Mouse (Mus musculus) MN1 (cell line): ENCODE results near the gene Mmadhc.

Source experiments
- DNase-seq: peaks from one replicate; pipeline ENCODE4 v3.0.0-alpha.2; 2016; ENCODE audit warnings: low spot score

Gene Mmadhc

DNA sequence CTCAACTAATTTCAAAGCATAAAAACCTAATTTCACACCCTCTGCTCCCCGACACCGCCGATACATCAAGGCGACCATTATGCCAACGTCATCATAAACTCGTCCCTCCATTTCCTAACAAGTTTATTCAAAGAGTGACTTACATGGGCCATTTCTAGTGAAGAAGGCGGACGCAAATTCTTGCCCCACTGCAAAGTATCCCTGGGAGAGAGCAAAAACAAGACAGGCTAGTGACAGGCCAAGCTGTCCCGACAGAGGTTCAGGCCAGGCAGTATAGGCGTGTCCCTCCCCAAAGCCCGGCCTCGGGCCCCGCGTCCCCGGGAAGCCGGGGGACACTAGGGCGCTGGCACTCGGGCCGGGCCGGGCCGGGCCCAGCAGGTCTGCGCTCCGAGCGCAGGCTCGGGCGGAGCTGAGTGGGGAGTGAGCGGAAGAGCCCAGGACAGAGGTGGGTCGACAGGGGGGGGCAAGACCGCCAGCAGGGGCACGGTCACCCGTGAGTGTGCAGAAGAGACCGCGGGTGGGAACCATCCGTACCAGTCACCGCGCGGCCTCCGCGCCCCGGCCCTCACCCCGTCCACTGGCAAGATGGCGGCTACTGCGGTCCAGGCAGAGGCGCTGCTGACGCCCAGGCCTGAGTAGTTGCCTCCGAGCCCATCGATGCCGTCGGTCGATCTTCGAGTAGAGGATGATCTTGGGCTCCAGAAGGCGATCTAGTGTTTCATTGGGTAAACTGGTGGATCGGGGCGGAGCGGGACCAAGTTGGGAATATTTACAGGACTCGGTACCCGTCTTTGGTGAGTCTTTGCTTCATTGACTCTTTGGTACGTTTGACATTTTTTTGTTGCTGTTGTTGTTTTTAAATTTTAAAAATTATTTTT, at the start of gene Mmadhc:
Gene Mmadhc (minus strand): TSS at position 693 of the 878 bp plus-strand sequence.
- DNase-seq: peak; percentile 97

DNA sequence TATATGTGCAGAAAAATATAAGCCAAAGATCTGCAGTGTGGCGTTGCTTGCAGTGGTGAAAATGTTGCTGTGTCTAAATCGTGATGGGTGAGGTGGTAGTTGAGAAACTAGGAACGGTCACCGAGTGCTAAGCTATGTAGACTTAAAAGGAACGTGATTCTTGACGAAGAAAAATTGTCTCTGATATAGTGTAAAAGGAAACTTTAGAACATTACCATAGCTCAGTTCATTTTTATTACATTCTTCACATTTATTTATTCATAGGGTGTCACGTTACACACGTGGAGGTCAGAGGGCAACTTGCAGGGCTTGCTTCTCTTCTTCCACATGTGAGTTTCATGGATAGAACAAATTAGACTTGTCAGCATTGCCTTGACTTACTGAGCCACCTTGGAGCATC, 47.0 kb upstream of the Mmadhc start:
- no peak for DNase-seq

DNA sequence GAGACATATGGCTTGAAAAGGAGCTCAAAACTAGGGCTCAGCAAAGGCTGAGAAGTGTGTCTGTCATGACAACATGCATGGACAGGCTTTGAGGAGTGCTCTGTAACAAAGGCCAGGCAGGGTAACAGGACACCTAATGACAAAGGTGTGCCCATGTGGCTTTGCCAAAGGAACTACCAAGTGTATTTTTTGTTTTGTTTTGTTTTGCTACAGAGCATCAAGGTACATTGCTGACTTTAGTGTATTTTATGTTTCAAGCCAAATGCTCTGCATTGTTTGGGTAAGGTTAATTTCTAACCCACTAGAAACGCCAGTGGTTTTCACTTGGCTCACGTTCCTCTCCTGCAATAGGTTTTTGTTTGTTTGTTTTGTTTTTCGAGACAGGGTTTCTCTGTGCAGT, 42.5 kb upstream of the Mmadhc start:
- no peak for DNase-seq

DNA sequence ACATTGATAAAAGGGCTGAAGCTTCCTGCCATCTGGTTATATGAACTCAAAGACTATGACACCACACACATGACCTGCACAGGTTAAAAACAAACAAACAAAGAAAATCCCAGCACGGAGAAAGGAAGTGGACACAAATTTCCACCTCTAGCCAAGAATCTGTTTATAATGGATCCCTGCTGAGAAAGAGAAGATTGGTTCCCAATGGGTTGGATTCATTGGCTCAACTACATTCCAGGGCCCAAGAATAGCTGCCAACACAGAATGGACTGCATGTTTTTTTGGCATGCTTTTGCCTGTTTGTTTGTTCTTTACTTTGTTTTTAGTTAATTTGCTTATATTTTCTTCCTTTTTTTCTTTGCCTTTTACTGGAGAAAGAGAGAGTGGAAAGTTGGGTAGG, 41.0 kb upstream of the Mmadhc start:
- DNase-seq: no peak

DNA sequence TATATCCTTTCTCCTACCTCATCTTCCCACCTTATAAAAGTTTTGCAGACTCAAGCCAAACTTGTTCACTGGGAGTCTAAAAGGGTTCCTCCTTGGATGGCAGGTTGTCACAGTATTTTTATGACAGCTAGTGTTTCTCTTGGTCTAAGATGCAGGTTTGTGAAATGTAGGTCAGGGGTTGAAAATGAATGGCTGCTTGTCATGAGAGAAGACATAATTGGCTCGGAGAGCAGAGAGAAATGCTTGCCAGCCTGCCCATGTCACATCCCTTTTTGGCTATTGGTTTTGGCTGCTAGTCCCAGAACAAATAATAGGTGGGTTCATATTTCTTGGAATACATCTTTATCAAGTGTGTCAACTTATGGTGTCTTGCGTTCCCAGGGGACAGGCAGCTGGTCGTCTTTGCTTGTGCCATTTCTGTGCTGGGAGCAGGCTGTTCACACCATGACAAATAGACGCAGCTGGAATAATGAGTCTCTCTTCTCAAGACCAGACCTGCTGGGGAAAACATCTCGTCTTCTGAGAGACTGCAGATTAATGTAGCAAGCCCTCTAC, 35.2 kb upstream of the Mmadhc start:
- no peak for DNase-seq

DNA sequence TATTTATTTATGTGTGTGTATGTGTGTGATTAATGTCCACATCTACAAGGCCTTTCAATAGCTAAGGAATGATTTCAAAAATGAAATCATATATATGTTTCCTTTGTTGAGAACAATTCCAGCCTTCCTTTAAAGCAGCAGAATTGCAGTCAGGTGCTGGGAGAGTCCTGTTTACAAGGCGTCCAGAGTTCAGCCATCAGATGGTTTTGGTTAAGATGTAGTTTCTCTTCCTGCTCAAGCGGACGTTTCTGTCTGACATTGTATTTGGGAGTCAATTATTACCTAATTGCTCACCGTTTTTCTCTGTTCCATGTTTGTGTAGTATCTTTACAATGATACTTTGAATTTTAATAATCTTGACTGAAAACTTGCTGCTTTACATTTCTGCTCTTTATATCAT, 31.6 kb upstream of the Mmadhc start:
- no peak for DNase-seq

DNA sequence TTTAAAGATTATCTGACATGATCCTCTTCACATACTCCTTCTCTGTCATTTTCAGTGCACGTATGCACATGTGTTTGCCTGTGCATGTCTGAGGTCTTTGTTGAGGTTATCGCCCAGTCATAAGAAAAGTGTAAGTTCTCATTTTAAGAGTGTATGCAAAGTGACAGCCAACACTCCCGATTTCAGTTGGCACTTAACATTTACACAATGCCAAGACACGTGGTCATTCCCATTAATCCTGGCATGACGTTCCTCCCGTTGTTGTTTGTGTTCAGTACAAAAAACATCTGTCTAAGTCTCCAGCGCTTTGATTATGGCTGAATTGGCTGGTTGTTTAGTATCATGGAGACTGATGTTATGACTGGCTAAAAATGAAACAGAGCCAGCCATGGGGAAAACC, 28.2 kb upstream of the Mmadhc start:
- DNase-seq: no peak

DNA sequence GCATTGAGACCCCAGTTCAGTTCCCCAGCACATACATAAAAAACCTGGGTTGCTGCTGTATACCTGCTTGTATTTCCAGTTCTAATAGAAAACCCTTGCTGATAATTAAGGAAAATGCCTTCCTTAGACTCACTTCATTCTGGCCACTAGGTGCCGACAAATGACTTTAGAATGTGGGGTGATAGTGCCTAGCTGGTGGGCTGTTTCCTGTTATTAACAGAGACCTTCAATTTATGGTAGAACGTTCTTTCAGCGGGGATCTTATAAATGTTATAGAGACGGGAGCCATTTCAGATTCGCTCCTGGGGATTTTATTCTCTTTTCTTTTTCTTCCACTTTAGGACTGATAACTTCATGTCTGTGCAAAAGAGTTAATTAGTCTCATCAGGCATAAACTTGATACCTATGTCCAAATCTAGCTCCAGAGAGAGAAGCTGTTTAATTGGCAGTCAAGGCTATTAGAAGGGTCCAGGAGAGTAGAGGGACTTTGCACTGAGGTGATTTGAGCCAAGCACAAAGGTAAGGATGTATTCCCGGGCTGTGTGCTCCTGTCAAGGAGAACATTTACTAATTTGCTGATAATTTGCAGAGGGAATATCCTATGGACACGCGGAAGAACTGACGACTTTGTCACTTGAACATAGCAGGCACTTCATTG, 10.2 kb upstream of the Mmadhc start:
- DNase-seq: peak; percentile 56

DNA sequence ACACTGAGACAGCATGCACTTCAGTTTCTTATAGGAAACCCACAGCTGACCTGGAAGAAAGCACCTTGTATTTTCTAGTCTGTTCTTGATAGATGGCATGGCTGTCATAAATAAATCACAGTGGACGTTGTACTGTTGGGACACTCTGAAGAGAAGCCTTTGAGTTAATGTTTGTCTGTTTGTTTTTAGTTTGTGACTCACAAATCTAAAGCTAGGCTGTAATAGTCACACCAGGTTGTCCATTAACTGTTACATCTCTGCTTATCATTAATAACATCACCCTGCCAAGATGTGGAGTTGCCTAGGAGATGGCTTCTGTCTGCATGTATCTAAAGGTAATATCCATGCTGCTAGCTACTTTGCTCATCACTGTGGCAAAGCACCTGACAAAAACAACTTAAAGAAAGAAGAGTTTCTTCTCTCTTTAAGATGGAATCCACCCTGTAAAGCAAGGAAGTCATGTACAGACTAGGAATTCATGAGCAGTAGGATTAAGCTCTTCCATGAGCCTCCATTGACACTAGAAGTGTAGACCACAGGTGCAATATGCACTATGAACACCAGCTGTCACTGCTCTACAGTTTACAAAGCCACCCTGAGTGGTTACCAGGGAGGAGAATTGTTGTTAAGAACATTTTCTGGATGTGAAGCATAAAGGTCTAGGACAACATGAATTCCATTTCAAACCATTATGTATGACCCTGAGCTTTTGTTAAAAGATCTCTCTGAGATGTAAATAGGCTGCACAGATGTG, 8.4 kb upstream of the Mmadhc start:
- DNase-seq: peak; percentile 30

DNA sequence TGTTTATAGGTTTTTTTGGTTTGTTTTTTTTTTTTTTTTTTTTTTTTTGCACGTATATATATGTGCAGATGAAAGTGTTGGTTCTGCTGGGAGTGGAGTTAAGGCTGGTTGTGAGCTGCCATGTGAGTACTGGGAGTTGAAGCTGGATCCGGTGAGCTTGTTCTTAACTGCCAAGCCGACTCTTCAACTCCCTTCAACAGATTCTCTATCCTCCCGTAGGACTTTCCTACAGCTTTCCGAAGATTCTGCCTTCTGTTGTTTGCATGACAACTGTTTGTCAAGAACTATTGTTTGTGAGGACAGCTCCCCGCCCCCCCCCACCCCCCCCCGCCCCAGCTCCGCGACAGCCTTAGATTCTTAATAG, 368 bp upstream of the Mmadhc start:
- DNase-seq: peak; percentile 22

DNA sequence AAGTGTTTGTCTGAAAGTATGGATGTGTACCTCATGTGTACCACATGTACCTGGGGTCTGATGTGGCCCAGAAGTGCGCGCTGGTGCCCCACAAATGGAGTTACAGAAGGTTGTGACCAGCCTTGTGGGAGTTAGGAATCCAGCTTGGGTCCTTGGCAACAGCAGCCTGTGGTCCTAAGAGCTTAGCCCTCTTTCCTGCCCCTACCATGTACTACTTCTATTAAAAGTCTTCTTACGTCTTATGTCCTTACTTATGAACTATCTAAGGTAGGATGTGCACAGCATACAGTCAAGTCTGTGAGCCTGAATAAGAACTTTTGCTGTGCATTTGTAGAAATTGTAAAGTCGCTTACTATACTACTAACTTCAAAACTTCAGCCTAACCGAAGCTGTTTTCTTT, 1.0 kb downstream of the Mmadhc start:
- no peak for DNase-seq

DNA sequence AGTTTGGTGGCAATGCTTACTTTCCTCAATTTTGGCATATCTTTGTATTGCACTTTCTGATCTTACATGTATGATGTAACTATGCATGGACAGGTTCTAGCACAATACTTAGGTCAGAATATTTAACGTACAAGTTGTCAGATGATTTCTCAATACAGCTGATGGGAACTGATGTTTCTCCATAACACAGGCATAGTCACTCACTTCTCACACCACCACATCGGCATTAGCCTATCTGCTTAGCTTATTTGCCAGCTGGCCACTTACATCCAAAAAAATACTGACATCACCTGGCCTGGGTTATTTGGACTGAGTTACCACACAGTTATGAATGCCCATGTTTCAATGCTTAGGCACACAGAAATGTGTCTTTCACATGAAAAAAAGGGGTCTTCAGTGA, 2.5 kb downstream of the Mmadhc start:
- no peak for DNase-seq

DNA sequence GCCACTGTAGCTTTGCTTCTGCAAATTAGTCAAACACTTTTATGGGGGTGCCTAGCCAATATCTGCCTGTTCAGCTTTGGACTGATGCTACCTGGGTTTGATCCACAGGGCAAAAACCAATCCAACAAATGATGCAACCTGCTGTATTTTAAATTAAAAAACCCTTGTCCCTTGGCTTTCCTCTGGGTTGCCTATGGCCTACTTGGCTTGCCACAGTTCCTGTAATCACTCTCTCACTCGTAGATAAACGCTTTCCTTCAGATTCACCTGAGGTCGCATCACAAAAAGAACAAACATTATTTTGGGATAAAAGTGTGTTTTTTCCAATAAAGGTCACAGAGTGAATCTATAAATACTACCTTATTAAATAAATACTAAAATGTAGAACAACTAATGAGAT, 3.0 kb downstream of the Mmadhc start:
- no peak for DNase-seq

DNA sequence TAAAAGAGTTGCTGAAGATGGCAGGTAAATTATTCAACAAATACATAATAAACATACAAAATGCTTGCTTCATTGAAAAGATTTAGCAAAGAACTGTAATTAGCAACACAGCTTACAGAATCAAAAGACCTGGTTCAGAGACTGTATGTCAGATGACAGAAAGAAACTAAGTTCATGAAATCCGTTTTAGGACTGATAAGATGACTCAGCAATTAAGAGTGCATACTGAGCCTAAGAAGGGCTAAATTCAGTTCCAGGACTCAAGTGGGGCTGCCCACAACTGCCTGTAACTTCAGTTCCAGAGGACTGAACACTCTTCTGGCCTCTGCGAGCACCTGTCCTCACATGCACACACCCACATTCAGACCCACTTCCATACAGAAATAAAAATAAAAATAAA, 4.7 kb downstream of the Mmadhc start:
- no peak for DNase-seq

DNA sequence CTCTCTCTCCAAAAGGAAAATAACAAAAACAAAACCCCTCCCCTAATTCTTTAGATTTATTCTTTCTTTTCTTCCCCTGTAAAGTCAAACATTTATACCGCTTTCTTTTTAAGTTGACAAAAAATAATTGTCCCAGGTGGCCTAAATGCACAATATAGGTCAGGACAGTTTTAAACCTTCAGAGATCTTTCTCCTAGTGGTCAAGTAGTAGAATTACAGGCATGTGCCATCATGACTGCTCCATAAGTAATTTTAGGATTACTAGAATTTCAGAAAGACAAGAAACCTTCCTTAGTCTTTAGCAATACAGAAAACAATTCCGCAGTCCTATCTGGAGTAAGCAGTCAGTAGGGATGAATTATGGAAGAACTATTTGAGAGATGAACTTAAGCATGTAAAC, 5.8 kb downstream of the Mmadhc start:
- DNase-seq: peak; percentile 29

DNA sequence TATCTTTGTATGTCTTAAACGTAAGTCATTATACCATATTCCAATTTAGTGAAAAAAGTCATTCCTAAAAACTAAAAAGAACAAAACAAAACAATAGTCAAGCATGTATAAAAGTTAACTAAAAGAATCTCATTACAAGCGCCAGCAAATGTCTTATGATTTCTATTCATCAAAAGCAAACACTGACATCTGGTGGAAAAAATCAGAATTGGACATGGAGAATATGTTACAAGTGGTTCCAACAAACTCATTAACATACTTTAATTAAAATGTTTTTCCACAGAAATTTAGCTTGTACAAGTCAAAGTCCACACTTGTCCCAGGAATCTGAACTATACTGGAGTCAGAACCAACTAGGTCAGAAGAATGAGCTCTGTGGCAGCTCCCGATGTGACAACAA, 11.8 kb downstream of the Mmadhc start:
- peak; percentile 49 for DNase-seq

DNA sequence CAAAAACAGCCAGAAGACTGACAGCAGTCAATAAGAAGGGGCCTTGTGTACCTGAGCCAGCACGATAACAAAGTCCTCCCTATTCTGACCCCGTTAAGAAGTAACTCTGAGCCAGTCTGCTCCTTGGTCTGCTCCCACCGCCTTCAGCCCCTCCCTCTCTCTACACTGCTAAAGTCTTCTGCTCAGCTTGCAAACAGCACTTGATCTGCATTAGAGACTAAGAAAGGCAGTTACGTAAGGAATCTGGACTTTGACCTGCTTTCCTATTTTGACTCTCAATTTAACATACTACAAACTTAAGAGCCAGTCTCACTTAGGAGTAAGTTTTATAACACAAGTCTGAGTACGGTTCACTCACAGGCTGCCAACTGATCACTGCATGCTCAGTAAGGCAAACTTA, 12.6 kb downstream of the Mmadhc start:
- no peak for DNase-seq

DNA sequence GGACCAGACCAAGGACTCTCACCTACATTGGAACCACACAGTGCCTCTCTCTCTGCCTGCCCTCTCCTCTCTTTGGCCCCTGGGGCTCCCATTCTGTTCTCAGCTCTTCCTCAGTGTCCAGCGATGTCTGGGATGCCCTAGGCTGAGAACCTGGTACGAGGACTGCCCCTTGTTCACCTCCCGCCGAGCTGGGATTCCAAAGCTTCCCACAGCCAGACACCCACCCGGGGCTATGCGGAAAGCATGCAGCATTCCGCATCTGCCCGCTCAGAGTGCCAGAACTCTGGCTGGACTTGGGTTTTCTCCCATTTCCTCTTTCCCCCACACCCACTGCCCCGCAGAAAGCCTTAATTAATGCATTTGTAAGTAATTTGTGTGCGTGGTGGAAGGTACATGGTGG, 19.9 kb downstream of the Mmadhc start:
- DNase-seq: no peak

DNA sequence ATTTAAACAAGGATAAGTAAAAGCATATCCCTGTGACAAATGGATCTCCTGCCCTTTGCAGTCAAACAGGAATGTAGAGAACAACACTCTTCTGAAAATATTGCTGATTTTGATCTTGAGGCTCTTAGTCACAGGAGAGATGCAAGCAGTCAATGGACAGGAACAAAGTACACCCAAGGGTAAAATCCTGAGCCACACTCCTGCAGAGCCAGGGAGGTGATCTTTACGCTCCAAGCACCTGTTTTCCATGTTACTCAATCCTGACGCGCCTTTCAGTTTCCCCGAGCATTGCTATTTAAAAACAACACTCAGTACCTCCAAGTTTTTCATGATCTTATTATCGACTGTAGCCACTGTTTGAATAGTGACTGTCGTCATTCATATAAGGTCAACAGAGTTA, 23.2 kb downstream of the Mmadhc start:
- DNase-seq: no peak

DNA sequence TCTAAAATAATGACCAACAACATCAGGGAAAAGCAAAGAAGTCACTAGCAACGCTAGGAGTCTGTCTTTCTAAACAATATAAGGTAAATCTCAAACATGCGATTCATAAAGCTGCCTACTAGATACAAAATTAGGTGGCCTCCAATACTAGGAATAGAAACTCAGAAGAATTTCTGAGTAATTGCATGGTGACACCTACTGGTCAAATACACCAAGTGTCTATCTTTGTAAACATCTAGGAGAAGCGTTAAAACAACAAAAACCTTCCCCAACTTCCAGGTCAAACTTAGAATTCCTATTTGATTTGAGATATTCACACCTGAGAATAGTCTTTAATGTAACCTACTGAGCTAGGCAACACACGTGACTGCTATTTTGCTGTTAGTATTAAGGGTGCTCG, 24.4 kb downstream of the Mmadhc start:
- peak; percentile 40 for DNase-seq

DNA sequence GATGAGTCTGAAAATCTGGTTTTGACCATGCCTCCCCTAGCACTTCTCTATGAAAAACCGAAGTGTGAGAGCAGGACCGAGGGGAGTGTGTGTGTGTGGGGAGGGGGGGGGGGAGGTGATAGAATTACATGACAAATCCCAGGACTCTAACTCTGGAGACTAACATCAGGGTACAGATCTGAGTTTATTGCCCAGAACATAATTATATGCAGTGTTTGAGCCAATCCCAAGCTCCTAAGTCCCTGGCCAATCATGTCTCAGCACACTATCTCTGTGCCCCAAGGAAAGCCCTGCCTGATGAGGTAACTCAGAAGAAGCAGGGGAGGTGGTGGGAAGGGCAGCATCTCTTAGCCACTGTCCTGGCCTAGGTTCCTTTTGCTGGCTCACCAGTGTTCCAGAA, 28.1 kb downstream of the Mmadhc start:
- no peak for DNase-seq

DNA sequence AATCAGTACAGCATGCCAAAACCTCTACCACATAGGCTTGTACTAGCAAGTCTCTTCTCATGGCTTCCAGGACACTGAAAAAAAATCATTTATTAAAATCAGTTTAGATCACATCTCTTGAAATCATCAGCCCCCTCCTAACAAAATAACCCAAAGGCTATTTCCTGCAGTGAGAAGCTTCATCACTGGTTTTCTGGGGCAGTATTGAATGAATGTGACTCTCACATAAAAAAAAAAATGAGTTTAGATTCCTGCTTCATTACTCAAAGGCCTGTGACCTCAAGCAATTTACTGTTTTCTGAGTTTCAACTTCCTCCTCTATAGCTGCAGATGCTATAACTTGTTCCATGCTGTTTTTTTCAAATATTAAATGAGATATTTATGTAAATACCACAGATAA, 29.6 kb downstream of the Mmadhc start:
- no peak for DNase-seq
